Mouse (Mus musculus): ENCODE results near the gene Fgf7.
A peak's percentile ranks its signal among the peaks of the same experiment; 100 is the strongest.

Gene Fgf7

GRCm38 (mm10) chr2:126034379-126035005 is at the start of gene Fgf7:
Gene Fgf7 (plus strand): TSS chr2:126034658.
- peak in 1 of 2 experiments; percentile 13 for DNase-seq (ENCODE audit: low spot score in 2 of 2)

- no peak for DNase-seq (ENCODE audit: low spot score in 2 of 2)
These were observed 32.2 kb upstream of the Fgf7 start for GRCm38 (mm10) chr2:126002291-126002690.

DNA sequence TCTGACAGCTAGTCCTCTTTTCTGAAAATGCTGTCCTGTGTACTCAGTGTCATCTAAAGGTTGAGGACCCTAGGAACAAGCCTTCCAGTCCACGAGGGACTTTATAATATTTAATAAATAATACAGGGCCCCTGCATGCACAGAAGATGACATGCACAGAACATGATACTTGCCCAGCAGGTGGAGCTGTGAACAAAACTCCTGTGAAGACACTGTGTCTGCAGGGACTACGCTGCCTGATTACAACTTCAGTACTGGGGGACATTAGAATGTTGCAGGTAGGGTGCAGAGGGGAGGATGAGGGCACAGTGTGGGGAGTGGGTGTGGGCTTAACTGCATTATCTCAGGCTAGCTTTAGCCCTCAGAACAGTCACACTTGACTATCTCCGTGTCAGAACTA is 28.4 kb upstream of the Fgf7 start:
- DNase-seq (ENCODE audit: low spot score in 2 of 2): peak; percentile 6 to 44

- DNase-seq (ENCODE audit: low spot score in 2 of 2): no peak
These were observed 27.7 kb upstream of the Fgf7 start for GRCm38 (mm10) chr2:126006742-126007141.

DNA sequence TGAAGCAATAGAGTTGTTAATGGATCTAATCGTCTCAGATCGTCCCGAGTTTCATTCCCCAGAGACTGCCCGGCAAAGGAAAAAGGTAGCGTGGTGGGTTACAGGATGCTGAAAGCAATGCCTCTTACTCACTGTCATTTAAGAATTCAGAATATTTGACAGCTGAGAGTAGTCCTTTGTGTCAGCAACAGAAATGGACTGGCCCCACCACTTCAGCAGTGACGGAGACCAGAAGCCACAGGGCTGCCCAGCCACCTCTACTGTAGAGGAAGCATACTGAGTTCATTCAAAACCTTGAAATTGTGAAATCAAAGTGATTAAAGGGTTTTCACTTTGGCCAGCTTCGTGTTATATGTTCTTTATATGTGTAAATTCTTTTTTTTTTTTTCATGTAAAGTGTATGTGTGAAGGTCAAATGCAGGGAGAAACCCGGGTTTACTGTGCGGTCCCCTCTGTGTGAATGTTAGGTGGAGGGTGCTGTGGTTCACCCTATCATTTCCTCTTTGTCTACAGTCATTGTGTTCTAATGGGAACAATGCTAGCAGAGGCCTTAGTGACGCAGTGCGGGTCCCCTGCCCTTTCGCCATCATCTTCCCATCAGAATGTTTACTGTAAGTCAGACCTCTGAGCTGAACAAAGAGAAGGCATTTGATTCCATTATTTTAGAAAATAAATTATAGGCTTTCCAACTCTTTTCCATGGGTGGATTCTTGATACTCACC is 19.3 kb upstream of the Fgf7 start:
- no peak for DNase-seq (ENCODE audit: low spot score in 2 of 2)

DNA sequence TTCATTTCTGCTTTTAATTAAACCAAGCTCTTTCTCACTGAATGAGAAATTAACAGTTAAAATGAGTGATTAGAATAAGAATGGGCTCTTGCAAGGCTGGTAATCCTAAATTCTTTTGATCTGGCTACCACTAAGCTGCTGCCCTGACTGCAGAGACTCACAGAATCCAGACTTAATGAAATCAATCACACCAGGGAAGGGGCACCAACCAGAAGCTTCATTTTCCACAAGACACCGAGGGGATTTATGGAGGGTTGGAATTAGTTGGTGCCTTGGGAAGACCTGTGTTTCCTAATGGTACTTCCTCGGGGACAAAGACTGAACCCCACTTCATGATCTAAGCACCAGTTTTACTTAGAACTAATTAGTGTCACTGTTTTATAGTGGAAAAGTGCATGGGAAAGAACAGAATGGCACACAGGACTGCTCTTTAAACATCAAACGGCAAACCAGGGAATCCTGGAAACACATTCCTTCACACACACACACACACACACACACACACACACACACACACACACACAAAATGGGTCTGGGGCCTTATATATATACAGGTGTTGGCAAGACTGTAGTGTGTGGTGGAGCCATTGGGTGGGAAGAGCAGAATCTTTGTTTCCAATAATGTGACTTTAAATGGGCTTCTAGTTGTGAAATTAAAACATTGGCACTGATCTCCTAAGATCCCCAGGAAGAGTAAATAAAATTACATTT is 18.5 kb upstream of the Fgf7 start:
- no peak for DNase-seq (ENCODE audit: low spot score in 2 of 2)

DNA sequence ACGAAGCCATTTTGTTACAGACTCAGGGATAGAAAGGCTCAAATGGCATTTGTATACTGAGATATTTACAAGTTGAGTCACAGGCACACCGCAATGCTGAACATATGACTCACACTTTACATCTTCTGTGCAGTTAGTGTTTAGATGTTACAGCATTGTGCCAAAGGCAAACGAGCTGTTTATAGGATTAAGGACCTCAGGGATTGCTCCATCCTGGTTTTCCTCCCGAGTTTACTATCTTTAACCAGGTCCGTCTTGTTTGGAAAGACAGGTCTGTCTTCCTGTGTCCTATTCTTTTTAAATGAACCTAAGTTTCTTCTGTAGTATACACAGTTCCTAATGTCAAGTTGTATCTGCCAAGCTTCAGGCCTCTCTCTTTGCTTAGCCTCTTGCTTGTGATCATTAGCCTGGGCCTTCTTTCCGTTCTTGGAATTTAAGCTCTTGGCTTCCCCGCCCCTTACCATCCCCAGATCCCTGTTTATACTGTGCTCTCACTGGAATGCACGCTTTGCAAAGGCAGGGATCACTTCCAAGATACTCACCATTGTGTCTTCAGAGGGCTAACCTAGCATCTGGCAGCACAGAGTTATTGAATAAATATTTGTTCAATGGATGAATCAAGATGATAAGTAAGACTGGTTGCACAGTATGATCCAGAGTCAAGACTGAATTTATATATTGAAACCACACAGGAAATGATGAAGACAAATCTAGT is 3.1 kb upstream of the Fgf7 start:
- DNase-seq (ENCODE audit: low spot score in 2 of 2): no peak

- DNase-seq (ENCODE audit: low spot score in 2 of 2): peak in 1 of 2 experiments; percentile 14
These were observed 1.1 kb upstream of the Fgf7 start for GRCm38 (mm10) chr2:126033114-126033972.

DNA sequence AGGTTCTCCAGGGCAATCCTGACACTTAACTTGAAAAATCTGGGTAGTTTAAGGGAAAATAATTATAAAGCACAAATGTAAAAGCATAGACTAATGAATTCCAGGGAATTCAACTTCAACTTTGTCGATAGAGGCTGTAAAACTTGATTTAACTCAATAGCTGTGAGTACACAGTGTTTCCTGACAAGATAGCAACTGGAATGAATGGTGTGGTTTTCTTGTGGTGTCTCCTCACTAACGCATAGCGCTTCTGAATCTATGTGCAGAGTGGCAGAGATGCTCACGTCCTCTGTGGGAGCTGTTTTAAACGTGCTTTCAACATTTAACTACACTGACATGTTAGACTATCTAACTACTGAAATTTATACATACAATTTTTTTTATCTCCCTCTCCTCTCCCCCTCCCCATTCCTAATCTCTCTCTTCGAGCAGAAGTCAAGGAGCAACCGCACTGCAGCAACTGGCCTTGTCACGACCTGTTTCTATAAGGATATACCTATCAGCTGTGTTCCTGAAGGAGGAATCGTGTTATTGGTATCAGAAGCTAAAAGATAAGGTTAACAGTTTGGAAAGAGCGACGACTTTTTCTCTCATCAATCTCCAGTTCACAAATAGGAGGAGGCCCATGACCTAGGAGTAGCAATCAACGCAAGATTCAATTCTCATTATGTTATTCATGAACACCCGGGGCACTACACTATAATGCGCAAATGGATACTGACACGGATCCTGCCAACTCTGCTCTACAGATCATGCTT is 734 bp downstream of the Fgf7 start:
- DNase-seq (ENCODE audit: low spot score in 2 of 2): no peak

DNA sequence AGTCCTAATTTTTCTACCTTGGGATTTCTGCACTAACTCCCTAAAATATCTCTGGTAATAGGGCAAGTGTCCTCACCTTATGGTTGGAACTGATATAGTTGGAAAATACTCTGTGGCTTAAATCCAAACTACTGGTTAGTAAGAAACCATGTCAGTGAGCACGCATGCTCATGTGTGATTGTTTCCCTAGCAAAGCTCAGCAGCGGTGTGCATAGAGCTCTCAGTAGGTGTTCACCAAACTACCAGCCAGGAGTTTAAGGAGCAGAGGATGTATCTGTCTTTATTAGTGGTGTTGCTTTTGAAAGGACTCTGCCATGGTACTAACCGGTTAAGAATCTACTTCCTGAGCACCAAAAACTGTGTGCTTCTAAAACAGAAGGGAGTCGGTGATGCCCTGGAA is 1.7 kb downstream of the Fgf7 start:
- DNase-seq (ENCODE audit: low spot score in 2 of 2): no peak

DNA sequence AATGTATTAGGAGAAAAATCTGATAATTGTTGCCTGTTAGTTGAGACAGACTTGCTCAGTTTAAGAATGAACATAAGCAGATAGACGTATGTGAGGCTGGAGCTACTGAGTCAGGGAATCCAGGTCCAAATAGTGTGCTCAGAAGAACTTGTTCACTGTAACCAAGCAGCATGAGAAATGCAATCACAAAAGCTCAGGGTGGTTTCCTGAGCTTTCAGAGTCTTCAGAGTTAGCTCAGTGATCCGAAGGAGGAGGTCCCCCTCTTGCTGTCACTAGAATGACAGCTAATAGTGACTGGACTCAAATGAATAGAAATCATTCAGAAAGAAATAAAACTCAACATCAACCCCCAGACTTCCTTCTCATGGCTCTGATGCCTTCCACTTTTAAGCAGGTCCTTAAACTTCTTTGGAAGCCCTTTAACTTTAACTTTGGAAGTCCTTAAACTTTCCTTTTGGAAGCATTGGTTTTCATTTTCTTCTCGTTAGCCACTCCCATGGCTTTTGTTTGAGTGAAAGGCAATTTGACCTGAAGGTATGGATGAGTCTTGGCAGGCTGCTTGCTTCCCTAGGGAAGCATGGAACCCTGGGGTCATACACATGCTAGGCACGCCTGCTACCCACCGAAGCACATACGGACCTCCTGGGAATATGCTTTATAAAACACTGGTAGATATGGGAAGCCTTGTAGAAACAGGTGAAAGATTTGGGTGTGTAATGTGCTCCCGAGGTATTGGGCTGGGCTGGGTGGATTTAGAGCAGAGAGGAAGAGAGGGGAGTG is 4.0 kb downstream of the Fgf7 start:
- DNase-seq (ENCODE audit: low spot score in 2 of 2): no peak

- DNase-seq (ENCODE audit: low spot score in 2 of 2): no peak
These were observed 5.0 kb downstream of the Fgf7 start for GRCm38 (mm10) chr2:126039414-126039891.

GRCm38 (mm10) chr2:126040651-126041050 is 6.2 kb downstream of the Fgf7 start:
- DNase-seq (ENCODE audit: low spot score in 2 of 2): no peak

- DNase-seq (ENCODE audit: low spot score in 2 of 2): no peak
These were observed 6.8 kb downstream of the Fgf7 start for GRCm38 (mm10) chr2:126041237-126041636.

- DNase-seq (ENCODE audit: low spot score in 2 of 2): no peak
These were observed 8.2 kb downstream of the Fgf7 start for GRCm38 (mm10) chr2:126042674-126043073.

GRCm38 (mm10) chr2:126045621-126046020 is 11.2 kb downstream of the Fgf7 start:
- no peak for DNase-seq (ENCODE audit: low spot score in 2 of 2)

GRCm38 (mm10) chr2:126052749-126053557 is 18.5 kb downstream of the Fgf7 start:
- no peak for DNase-seq (ENCODE audit: low spot score in 2 of 2)

- DNase-seq (ENCODE audit: low spot score in 2 of 2): no peak
These were observed 19.2 kb downstream of the Fgf7 start for GRCm38 (mm10) chr2:126053657-126054056.

GRCm38 (mm10) chr2:126060595-126060994 is 26.1 kb downstream of the Fgf7 start:
- no peak for DNase-seq (ENCODE audit: low spot score in 2 of 2)

All from frontal cortex, postnatal 10 days (tissue).